Mouse (Mus musculus): ENCODE measurements around the gene Zfp653. TPM values are rescaled to one million over a fixed set of nuclear protein-coding genes. Genes with fewer than 3 reads are reported as not detected.

The Zfp653 gene
- total RNA-seq, 2 experiments from 2014 or later, result 19.4 to 22.7 TPM

DNA sequence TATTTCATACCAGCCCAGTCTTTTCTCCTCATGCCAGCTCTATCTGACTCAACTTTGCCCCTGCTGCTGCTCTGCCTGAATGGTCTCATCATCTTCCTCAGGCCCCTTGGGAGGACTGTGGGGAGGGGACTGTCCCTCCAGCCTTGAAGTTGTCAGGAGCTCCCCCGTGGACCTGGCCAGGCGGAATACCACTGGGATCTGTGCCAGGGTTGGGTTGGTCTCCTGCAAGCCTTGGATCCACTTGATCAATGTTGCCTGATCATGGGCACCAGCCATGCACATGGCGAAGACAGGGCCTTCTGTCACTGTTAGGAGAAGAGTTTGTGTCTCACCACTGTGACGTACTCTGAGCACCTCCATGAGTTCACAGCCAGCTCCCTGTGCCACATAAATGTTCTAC, 1.1 kb upstream of the Zfp653 start:
- no peak for DNase-seq (ENCODE audit: low spot score in 2 of 2)

GRCm38 (mm10) chr9:22069881-22070553, 1.2 kb downstream of the Zfp653 start:
- no peak for DNase-seq (ENCODE audit: low spot score in 2 of 2)

DNA sequence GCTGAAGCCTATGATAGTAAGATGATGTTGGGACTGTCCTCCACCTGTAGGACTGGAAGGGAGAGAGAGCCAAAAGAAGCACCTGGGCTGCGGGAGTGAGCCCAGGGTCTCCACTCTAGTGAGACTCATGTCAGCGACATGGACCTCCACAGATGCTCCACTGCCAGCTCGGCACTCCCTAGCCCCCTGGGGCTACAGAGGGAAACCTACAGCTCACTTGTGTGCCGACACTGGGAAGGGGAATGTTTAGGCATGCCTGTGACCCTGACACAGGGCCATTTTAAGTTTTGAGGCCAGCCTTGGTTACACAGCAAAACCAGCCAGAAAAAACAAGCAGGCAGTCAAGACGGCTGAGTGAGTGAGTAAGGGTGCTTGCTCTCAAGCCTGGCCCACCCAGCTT, 4.0 kb downstream of the Zfp653 start:
- no peak for DNase-seq (ENCODE audit: low spot score in 2 of 2)

DNA sequence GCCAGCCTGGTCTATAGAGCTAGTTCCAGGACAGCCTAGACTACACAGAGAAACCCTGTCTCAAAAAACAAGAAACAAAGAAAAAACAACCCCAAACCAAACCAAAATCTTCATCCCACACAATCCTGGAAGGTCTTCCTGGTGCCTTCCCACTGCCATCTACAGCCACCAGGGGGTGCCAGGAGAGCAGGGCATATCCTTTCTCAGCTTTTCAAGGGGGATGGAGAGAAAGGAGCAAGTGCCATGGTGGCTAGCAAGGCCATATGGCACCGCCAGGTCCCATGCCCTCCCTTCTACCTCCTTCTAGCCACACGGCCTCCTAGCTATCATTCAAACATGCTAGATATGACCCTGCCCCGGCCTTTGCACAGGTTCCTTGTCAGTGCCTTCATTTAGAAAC, 4.7 kb downstream of the Zfp653 start:
- no peak for DNase-seq (ENCODE audit: low spot score in 2 of 2)

- DNase-seq (ENCODE audit: low spot score in 2 of 2), result no peak
Measured at GRCm38 (mm10) chr9:22065642-22066041, 5.5 kb downstream of the Zfp653 start.

GRCm38 (mm10) chr9:22064341-22064740, 6.8 kb downstream of the Zfp653 start:
- DNase-seq (ENCODE audit: low spot score in 2 of 2), result no peak

- no peak for DNase-seq (ENCODE audit: low spot score in 2 of 2)
Measured at GRCm38 (mm10) chr9:22061339-22061738, 9.8 kb downstream of the Zfp653 start.

DNA sequence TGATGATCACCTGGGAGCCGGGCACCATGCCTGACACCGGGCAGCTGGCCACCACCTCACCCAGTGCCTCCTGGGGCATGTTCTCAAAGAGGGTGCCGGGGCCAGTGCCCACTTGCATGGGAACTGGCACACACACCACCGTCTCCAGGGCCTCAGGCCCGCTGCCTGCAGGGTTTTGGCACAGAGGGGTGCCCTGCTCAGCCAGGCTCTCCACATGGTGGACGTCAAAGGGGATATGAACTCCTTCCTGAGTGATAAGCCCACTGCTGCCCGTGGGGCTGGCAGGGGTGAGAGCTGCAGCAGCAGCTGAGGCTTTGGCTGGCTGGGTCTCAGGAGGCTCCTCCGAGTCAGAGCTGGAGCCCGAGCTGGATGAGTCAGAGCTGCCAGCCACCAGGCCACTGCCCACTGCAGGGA, 13.2 kb downstream of the Zfp653 start:
- peak in 1 of 2 experiments; percentile 26 for DNase-seq (ENCODE audit: low spot score in 2 of 2)

GRCm38 (mm10) chr9:22057031-22057517, 14.1 kb downstream of the Zfp653 start:
- DNase-seq (ENCODE audit: low spot score in 2 of 2), result no peak

DNA sequence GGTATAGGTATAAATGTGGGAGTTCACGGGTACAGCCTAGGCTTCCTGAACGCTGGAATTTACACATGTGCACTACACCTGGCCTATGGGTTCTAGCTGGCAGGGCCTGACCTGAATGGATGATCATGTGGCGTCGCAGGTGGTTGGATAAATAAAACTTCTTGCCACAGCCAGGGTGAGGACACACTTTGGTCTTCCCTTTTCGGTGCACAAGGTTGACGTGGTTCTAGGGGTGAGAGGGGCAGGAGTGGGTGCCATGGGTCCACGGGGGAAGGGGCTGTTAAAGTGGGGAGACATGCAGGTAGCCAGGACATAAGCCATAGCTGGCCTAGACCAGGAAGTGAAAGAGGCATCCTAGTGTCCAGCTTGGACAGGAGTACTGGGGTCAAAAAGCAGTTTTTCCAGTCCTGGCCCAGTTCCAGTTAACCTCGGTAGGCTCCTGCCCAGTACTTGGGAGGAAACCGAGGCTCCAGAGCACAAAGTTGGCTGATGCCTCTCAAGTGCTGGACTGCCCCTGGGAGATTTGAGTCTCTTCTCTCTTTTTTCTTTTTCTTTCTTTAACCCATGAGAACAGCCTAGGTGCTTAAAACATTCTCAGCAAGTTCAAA, 14.8 kb downstream of the Zfp653 start:
- DNase-seq (ENCODE audit: low spot score in 2 of 2), result no peak

DNA sequence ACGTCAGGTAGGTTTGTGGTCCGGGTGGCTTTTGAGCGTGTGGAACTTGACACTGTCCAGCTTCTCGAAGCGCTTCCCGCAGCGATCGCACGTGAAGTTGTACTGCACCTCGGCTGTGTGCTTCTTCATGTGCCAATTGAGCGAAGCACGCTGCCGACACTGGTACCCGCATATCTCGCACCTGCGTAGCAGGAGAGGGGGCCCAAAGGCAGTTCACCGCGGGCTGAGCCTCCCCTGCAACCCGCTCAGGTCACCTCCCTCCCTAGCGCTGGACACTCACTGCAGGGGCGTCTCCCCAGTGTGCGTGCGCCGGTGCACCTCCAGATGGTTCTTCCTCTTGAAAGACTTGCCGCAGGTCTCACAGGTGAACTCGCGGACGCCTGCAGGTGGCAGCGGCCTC, 15.5 kb downstream of the Zfp653 start:
- no peak for DNase-seq (ENCODE audit: low spot score in 2 of 2)

DNA sequence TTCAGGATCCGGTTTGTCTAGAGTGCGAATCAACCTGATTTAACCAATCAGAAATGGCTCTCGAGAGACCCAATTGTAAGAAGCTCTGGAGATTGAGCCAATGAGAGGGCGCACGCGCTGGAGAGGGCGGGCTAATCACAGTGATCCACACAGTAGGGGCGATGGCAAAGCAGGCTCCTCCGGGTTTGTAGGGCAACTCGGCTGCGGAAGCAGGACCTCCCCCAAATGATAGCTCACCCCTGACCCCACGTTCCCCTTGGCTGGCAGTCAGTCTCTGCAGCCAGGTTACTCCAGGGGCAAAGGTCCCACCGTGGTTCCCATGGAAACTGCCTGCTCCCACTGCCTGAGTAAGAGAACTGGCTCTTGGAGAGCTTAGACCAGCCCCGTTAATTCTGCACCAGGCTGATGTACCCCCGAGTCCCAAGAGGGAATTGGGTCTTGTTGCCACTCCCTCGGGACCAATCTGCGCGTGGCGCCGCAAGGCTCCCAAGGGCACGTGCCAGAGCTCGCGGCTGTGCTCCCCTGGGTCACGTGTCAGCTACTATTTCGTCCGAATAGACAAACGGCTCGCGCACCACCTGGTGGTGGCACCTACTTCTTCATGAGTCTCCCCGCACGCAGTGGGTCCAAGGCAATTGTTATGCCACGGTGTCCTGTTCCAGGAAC, 16.6 kb downstream of the Zfp653 start:
- peak; percentile 76 to 86 for DNase-seq (ENCODE audit: low spot score in 2 of 2)

- no peak for DNase-seq (ENCODE audit: low spot score in 2 of 2)
Measured at GRCm38 (mm10) chr9:22053657-22054056, 17.5 kb downstream of the Zfp653 start.

GRCm38 (mm10) chr9:22051958-22052254, 19.3 kb downstream of the Zfp653 start, which contains the start of gene Elavl3:
Elavl3 (minus strand) TSS chr9:22052023.
- peak; percentile 81 to 89 for DNase-seq (ENCODE audit: low spot score in 2 of 2)

DNA sequence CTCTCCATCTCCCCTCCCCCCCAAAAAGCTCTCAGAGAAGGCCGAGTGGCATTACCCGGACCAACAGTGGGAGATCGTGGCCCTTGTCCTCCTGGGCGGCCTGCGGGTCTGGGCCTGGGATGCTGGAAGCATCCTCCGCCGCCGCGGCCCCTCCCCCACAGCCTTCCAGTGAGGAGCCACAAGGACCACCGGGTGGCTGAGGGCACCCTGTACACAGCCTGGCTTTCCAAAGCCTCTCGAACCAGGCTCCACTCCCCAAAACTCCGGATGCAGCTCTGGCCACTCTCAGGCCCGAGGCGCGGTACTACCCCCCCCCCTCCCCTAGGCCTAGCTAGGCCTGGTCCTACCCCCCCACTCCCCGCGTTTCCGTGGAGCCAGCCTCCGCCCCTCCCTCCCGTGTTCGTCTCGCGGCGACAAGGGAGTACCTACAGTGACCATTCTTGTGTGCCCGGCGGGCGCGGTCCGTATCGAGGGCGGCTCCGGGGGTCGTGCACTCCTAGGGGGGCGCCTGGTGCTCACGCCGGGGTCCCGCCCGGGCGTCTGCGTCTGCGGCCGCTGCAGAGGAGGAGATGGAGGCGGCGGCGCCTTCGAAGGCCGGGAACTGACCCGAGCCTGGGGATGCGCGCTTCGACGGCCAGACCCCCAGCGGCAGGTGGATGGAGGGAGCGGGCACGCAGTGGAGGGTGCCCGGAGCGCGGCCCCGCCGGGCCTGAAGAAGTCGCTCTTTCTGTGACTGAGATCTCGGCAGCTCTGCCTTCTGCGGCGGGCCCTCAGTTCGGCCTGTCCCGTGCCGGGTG, 19.8 kb downstream of the Zfp653 start:
- DNase-seq (ENCODE audit: low spot score in 2 of 2), result peak in 1 of 2 experiments; percentile 47

DNA sequence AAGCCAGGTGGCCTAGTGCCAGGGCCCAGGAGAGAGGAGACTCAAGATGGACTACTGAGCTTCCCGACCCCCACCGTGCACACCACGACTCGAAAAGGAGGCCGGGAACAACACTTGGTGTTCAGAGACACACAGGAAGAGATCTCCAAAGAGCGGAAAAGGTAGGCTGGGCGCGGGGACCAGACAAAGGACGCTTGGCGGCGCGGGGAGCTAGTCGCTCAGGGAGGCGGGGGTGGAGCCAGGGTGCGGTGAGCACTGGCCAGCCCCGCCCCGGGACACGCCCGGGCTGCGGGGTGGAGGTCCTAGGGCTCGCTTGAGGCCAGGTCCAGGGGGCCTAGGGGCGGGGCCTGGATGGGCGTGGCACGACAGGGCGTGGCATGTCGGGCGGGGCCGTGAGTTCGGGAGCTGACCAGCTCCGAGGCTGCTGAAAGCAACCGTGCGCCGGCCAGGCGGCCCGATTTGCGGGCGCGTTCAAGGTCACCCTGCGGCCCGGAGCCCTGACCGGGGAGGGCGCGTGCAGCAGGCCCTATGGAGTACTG, 20.8 kb downstream of the Zfp653 start:
- DNase-seq (ENCODE audit: low spot score in 2 of 2), result peak in 1 of 2 experiments; percentile 55

DNA sequence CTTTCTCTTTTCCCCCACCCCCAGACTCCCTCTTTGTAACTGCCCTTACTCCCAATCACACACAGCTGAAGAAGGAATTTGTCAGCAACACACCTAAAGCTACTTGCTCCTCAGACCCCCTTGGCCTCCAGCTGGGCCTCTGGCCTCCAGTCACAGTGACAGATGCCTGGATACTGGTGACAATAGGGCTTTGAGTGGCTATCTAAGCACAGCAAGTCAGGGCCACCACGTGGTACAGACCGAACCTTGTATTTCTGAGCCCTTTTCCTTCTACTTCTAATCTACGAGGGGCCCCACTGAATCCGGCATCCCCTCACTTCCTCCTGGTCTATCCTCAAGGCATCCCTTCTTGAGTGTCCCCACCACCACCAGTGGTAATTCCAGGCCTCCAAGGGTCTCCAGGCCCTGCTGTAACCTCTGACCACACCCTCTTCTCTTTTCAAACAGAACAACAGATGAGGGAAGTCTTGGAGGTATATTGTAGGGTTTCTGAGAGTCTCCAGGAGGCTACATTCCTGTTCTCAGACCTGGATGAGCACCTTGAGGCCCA, 21.4 kb downstream of the Zfp653 start:
- no peak for DNase-seq (ENCODE audit: low spot score in 2 of 2)

GRCm38 (mm10) chr9:22049315-22049714, 21.9 kb downstream of the Zfp653 start:
- DNase-seq (ENCODE audit: low spot score in 2 of 2), result no peak

- no peak for DNase-seq (ENCODE audit: low spot score in 2 of 2)
Measured at GRCm38 (mm10) chr9:22047329-22047728, 23.8 kb downstream of the Zfp653 start.

- DNase-seq (ENCODE audit: low spot score in 2 of 2), result no peak
Measured at GRCm38 (mm10) chr9:22041832-22042231, 29.3 kb downstream of the Zfp653 start.

DNA sequence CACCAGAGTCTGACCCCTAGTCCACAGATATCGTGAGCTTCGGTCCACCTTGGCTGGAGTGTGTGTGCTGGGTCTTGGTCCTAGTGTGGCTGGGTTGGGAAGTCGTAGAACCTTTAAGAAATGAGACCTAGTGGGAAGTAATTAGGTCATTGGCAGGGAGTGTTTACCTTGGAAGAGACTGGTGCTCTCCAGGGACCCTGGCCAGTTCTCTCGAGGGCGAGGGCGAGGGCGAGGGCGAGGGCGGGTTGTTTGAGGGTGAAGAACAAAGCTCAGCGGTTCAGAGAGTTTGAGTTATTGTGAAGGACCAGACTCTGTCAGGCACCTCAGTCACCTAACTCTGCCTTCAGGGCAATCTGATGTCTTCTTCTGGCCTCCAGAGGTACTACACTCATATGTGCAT, 33.4 kb downstream of the Zfp653 start:
- no peak for DNase-seq (ENCODE audit: low spot score in 2 of 2)

All from layer of hippocampus, postnatal 14 days (tissue).